Mouse (Mus musculus): ENCODE results near the gene Fryl. TPM values are rescaled to one million over a fixed set of nuclear protein-coding genes. Genes with fewer than 3 reads are reported as not detected.

Gene Fryl
- total and polyA plus RNA-seq, 2 experiments from 2014 or later, result 17.7 to 53.6 TPM

GRCm38 (mm10) chr5:73216014-73216413 lies 40.4 kb downstream of the Fryl start:
- ATAC-seq (no peak), DNase-seq (no peak)
- Histone ChIP-seq H3K36me3 (ENCODE audit: insufficient read depth) (peaks cover 4% of the 10 kb centered on the region; the same call in 1 of the 2 replicates), H3K27ac (ENCODE audit: low read depth, low read length) (no peak overlapping the region), H3K9ac (no peak overlapping the region), H3K4me2 (ENCODE audit: low read depth) (no peak overlapping the region), H3K4me1 (ENCODE audit: insufficient read depth) (no peaks in the 10 kb centered on the region), H3K27me3 (ENCODE audit: insufficient read depth, low read length) (no peaks in the 10 kb centered on the region), H3K4me3 (ENCODE audit: low read depth, low read length) (no peak overlapping the region), H3K9me3 (ENCODE audit: low read length) (no peaks in the 10 kb centered on the region)
- 88% methylated on average over 9 of the region's 9 CpGs for WGBS
- TF ChIP-seq CTCF (IDR thresholded peaks at IDR 0.05; ENCODE audit: low read depth), result no peak

DNA sequence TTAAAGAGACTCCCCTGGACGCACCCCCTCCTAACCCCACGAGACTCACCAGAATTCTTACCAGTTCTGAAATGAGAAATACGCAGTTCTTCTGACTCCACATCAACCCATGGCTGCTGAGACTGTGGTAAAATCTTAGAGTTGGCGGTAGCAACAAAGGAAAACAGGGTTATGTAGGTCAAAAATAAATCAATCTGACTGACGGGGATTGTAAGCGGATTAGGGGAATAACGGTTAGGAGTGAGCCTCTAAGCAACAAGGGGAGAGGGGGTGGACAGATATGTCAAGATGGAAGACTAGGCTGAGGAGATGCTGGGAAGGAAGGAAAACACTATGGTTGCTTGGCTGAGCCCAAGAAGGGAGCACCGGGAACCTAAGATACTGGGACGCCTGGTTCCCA lies 44.0 kb downstream of the Fryl start:
- H3K4me2 ChIP-seq (ENCODE audit: low read depth), result no peak overlapping the region
- H3K4me3 ChIP-seq (ENCODE audit: low read depth, low read length), result no peak overlapping the region
- no peaks in the 10 kb centered on the region; the same call in 1 of the 2 replicates for H3K36me3 ChIP-seq (ENCODE audit: insufficient read depth)
- H3K27ac ChIP-seq (ENCODE audit: low read depth, low read length), result no peak overlapping the region
- no peaks in the 10 kb centered on the region for H3K4me1 ChIP-seq (ENCODE audit: insufficient read depth)
- ATAC-seq (no peak), DNase-seq (no peak)
- H3K27me3 ChIP-seq (ENCODE audit: insufficient read depth, low read length), result no peaks in the 10 kb centered on the region
- no peak overlapping the region for H3K9ac ChIP-seq
- H3K9me3 ChIP-seq (ENCODE audit: low read length), result no peaks in the 10 kb centered on the region
- WGBS, result 85% methylated on average over 9 of the region's 9 CpGs
- TF ChIP-seq CTCF (IDR thresholded peaks at IDR 0.05; ENCODE audit: low read depth), result no peak

DNA sequence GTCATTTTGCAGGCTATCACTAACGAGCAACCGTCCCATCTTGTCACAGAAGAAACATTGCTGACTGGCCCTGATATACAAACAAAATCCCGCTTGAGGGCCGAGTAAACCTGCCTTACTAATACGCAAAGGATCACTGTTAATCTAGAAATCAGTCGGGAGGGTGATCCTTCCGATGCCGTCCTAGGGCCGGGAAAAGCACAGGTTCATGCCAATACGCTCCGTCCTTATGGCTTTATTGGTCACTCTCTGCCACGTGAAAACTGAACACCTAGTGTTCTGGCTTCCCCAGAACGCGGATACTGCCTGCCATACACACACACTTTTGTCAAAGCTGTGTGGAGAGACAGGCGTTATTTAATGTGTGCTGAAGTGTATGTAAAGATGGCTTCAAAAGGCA lies 44.5 kb downstream of the Fryl start:
- no peak overlapping the region for H3K9ac ChIP-seq
- no peak for TF ChIP-seq CTCF (IDR thresholded peaks at IDR 0.05; ENCODE audit: low read depth)
- no peak overlapping the region for H3K4me2 ChIP-seq (ENCODE audit: low read depth)
- H3K36me3 ChIP-seq (ENCODE audit: insufficient read depth), result no peaks in the 10 kb centered on the region; the same call in 1 of the 2 replicates
- no peak overlapping the region for H3K4me3 ChIP-seq (ENCODE audit: low read depth, low read length)
- no peak overlapping the region for H3K27ac ChIP-seq (ENCODE audit: low read depth, low read length)
- no peaks in the 10 kb centered on the region for H3K9me3 ChIP-seq (ENCODE audit: low read length)
- ATAC-seq (no peak), DNase-seq (no peak)
- WGBS, result 88% methylated on average over 15 of the region's 15 CpGs
- H3K4me1 ChIP-seq (ENCODE audit: insufficient read depth), result no peaks in the 10 kb centered on the region
- H3K27me3 ChIP-seq (ENCODE audit: insufficient read depth, low read length), result no peaks in the 10 kb centered on the region

DNA sequence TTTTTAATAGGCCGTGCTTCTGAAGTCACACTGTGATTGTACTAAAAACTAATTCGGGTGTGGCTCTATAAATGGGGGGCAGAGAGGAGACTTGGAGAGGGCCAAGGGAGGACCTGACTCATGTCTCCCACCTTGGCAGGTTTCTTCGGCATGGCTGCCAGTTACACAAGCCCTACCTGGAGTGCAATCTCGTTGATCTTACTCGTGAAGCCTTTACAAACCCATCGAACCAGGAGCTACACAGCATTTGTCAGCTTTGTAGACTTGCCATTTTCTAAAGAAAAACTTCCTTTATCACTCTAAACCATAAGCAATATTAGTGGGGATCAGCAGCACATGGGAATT lies 45.5 kb downstream of the Fryl start:
- Histone ChIP-seq H3K4me3 (ENCODE audit: low read depth, low read length) (no peak overlapping the region), H3K9ac (no peak overlapping the region), H3K27ac (ENCODE audit: low read depth, low read length) (no peak overlapping the region), H3K4me1 (ENCODE audit: insufficient read depth) (no peaks in the 10 kb centered on the region), H3K9me3 (ENCODE audit: low read length) (no peaks in the 10 kb centered on the region), H3K4me2 (ENCODE audit: low read depth) (no peak overlapping the region), H3K36me3 (ENCODE audit: insufficient read depth) (no peaks in the 10 kb centered on the region; the same call in 1 of the 2 replicates), H3K27me3 (ENCODE audit: insufficient read depth, low read length) (no peaks in the 10 kb centered on the region)
- no peak for TF ChIP-seq CTCF (IDR thresholded peaks at IDR 0.05; ENCODE audit: low read depth)
- ATAC-seq (no peak), DNase-seq (no peak)
- 88% methylated on average over 6 of the region's 6 CpGs for WGBS

- 81% methylated on average over 22 of the region's 22 CpGs for WGBS
- H3K27ac ChIP-seq (ENCODE audit: low read depth, low read length), result no peak overlapping the region
- no peak for ATAC-seq
These were observed 46.1 kb downstream of the Fryl start for GRCm38 (mm10) chr5:73210127-73210970.

GRCm38 (mm10) chr5:73209201-73210096 lies 47.0 kb downstream of the Fryl start:
- Histone ChIP-seq H3K4me3 (ENCODE audit: low read depth, low read length) (no peak overlapping the region), H3K4me2 (ENCODE audit: low read depth) (no peak overlapping the region), H3K4me1 (ENCODE audit: insufficient read depth) (0 out of 2 replicates have a peak, but pooled peaks cover 4% of the 10 kb centered on the region), H3K27ac (ENCODE audit: low read depth, low read length) (no peak overlapping the region), H3K9me3 (ENCODE audit: low read length) (no peaks in the 10 kb centered on the region), H3K9ac (no peak overlapping the region), H3K27me3 (ENCODE audit: insufficient read depth, low read length) (no peaks in the 10 kb centered on the region), H3K36me3 (ENCODE audit: insufficient read depth) (no peaks in the 10 kb centered on the region; the same call in 1 of the 2 replicates)
- no peak for TF ChIP-seq CTCF (IDR thresholded peaks at IDR 0.05; ENCODE audit: low read depth)
- no peak for ATAC-seq
- no peak for DNase-seq
- 27% methylated on average over 20 of the region's 20 CpGs for whole genome bisulfite sequencing

More at GRCm38 (mm10) chr5:73210127-73210970, 46.1 kb downstream of the Fryl start:
- no peaks in the 10 kb centered on the region for H3K9me3 ChIP-seq (ENCODE audit: low read length)
- no peaks in the 10 kb centered on the region for H3K27me3 ChIP-seq (ENCODE audit: insufficient read depth, low read length)
- no peaks in the 10 kb centered on the region; the same call in 1 of the 2 replicates for H3K36me3 ChIP-seq (ENCODE audit: insufficient read depth)
- no peak overlapping the region for H3K4me2 ChIP-seq (ENCODE audit: low read depth)
- TF ChIP-seq CTCF (IDR thresholded peaks at IDR 0.05; ENCODE audit: low read depth), result no peak
- 0 out of 2 replicates have a peak, but pooled peaks cover 4% of the 10 kb centered on the region for H3K4me1 ChIP-seq (ENCODE audit: insufficient read depth)
- no peak overlapping the region for H3K4me3 ChIP-seq (ENCODE audit: low read depth, low read length)
- no peak for DNase-seq
- H3K9ac ChIP-seq, result no peak overlapping the region
